Mouse (Mus musculus) stomach, postnatal 0 days (tissue): ENCODE measurements around the gene Cdx2.

Experiments used
- CTCF ChIP-seq: IDR thresholded peaks from 2 replicates; pipeline ENCODE4 v1.5.1; 2016; ENCODE audit warnings: antibody characterized with exemption, low read depth, mild to moderate bottlenecking, moderate library complexity
- EP300 ChIP-seq: optimal IDR thresholded peaks from 2 replicates; pipeline ENCODE3; 2016; ENCODE audit warnings: antibody characterized with exemption

GRCm38 (mm10) chr5:147351931-147352330, 44.9 kb upstream of the Cdx2 start:
- TF ChIP-seq CTCF (no peak), EP300 (no peak)
